Mouse (Mus musculus) cerebellum, adult 8-10 months (tissue): ENCODE measurements around the gene Mrps31.

ENCODE experiments used
- DNase-seq: peaks from one replicate; pipeline ENCODE4 v3.0.0; 2022

Gene Mrps31

DNA sequence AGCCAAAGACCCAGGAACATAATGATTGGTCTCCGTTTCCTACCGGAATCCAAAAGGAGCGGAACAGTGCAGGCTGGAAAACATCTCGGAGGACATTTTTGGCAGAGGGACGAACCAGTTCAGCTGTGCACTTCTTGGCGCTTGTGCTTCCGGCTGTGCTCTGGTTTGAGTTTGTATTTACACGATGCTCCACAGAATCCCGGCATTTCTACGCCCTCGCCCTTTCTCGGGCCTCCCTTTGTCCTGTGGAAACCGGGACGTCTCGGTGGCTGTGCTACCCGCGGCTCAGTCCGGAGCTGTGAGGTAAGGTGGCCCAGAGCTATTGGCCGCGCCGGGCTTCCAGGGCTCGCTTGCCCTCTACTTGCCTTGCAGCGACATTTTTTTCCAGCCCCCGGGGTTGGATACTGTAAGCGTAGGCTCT lies at the start of gene Mrps31:
Gene Mrps31, plus strand, starts transcription at position 80 of the 421 bp plus-strand sequence.
- peak; percentile 89 for DNase-seq

DNA sequence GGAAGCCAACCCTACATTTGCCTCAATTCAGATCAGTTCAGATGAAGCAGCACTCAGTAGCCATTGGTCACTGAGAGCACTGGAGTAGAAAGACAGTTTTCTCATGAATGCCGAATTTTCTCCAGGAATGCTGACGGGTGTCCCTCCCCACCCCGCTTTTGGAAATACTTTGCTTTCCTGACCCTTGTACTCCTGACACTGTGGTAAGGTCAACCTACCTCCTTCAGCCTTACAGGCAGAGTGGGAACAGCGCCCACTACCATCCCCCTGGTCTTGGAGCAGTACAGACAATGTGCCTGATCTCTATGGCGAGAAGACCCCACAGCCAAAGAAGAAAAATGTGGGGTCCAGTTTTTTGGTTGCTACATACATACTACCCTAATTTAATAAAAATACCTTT lies 34.9 kb upstream of the Mrps31 start:
- no peak for DNase-seq

DNA sequence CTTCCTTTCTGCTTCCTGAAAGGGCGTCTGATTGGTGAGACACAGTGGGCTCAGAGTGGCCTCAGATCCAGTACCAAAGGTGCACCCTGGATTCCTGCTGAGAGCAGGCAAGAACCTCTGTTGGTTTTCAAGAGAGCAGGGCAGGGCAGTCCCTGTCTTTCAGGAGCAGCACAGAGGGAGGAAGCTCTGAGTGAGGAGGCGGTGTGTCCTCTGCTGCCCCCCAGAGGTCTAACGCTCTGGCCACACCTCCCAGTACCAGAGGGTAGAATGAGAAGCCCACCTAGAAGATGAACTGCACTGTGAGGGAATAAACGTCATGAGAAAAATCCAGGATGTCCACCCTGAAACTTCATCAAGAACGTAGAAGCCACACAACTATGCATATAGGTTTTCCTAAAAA lies 34.3 kb upstream of the Mrps31 start:
- DNase-seq, result no peak

DNA sequence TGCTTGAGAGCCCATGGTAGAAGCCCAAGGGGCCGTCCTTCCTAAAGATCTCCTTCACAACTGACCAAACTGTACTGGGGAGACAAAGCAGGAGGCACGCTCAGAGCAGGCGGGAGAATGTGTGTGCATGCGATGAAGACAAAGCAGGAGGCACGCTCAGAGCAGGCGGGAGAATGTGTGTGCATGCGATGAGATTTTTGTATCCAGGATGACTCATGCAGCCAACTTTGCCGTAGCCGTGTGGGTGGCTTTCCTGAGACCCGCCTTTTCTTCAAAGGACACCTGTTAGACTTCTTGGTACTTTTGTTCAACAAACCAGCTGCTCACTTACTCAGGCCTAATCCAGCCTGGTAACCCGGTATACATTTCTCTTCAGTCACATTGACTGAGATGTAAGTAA lies 30.2 kb upstream of the Mrps31 start:
- DNase-seq, result no peak

DNA sequence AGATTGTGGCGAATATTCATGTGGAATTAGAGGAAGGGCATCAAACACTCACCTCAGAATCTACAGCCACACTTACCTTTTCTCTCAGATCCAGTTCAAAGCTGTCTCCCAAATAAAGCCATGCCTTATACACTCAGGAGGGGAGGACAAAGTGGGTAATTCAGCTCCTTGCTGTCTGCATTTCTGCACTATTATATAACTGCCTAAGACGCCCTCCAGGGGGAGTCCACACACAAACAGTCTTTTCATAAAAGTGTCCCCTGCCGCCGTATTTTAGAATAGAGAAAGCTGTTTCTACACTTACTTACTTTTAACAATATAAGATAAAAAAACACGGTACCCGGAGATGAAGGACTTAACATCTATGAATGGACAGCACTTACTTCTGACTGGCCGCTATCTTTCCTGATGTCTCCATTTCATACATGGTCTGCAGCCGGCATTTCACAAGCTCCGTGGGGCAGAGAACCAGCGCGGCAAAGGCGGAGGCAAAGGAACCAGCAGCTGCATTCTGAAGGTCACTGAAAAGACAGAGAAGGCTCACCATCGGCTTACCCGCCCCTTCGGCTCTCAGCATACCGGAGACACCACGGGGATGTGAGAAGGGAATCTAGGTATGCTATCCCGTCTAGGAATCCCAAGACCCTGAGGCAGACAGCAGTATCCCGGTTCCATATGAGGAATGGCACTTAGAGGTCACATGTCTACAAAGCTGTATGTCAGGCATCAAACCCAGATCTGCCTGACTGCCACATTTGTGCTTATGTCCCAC lies 28.2 kb upstream of the Mrps31 start:
- no peak for DNase-seq

DNA sequence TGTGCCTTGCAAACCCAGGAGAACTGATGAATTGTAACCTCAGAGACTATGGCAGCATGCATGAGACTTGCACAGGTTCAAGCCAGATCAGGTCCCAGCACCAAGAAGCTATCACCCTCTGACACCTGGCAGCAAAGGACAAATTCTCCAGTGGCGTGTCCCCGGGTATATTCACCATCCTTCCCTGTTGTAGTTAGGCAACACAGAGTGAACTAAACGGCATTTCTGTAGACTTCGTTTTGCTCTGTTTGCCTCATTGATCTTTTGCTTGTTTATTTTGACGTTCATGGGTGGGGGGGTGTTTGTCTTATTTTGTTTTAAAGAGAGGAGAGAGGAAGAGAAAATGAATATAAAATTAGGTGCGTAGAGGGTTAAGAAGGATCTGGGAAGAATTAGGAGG lies 26.0 kb upstream of the Mrps31 start:
- DNase-seq, result no peak

DNA sequence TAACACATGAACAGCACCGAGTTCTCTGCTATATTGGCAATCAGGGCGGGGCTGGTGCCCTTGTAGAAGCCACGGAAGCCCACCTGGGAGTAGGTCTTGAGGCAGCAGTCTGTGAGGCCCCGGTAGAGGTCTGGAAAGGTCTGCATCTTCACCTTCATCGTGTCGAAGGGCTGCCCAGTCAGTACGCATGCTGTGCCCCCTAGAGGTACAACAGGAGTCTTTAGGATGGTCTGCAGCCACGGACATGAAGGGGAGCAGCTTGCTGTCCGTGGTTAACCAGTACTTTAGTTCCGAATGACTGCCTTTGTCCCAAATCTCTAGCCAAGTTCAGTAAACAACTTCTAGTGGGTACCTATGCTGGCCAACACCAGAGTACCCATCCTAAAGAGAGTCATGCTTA lies 21.3 kb upstream of the Mrps31 start:
- no peak for DNase-seq

DNA sequence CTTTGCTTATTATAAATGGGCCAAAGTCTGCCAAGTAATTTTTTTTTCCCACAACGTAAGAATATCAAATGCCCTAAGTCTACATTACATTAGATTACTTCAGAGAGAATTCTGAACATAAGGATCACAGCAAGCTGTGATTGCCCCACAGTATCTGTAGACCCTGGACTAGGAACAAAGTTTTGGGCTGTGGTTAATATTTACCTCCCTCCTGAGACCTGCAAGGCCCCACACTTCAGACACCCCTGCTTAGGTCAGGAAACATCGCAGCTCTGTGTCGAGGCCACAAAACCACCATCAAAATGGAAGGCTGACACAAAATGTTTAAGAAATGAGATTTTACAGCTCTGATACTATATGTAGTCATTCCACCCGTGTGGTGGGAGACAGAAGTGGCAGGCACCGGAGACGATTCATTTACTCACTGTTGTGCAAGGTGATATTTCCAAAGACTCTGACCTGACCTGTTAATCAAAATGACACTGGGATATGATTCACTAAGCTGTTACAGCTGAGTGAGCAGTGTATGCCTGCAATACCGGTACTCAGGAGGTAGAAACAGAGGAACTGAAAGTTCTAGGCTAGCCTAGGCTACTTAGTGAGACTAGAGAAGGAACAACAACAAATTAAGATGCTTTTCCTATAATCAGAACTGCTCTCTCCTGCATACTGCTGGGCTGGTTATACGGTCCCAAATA lies 20.2 kb upstream of the Mrps31 start:
- no peak for DNase-seq

DNA sequence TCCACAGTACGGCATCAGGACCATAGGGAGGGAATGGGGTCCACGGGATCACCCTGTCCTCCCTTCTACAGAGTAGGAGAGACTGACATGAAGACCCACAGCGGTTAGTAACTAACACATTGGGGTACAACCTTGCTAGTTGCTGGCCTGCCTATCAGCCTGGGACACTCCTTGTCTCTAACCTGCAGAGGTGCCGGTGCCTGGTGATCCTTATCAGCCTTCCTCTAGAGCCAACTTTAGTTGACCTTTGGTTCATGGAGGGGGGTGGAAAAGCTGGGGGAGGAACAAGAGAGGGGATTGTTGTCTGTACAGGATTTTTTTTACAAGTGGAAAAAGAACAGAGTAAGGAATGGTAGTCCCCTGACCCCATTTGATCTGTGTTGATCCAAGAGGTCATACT lies 16.7 kb upstream of the Mrps31 start:
- DNase-seq, result no peak

DNA sequence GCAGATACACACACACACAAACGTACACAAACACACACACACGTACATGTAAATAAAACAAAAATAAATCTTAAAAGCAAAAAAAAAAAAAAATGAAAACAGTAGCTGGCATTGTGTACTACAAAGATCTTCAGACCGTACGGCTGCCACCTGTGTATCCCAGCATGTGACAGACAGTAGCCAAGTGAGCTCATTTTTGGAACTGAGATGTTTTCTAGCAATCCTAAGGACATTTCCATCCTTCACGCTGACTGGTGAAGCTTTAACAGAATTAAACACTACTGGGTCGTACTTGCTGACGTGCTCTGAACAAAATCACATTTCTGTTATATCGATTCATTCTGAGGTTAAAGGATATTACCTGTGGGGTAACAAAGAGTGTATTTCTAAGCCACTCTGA lies 15.9 kb upstream of the Mrps31 start:
- peak; percentile 35 for DNase-seq

DNA sequence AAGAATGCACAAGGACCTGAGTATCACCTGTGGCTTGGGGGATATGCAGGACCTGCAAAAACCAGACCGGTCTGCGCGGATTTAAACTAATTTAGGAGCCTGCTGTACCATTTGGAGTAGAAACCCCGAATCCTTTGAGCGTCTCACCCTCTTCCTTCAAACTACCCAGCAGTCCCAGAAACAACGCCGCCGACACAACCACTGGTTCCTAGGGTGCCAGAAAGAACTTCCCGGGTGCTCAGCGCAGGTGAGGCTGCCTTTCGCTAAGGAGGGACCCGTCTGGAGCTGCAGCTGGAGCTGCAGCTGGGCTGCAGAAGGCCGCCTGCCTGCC lies 13.4 kb upstream of the Mrps31 start:
- DNase-seq, result no peak

DNA sequence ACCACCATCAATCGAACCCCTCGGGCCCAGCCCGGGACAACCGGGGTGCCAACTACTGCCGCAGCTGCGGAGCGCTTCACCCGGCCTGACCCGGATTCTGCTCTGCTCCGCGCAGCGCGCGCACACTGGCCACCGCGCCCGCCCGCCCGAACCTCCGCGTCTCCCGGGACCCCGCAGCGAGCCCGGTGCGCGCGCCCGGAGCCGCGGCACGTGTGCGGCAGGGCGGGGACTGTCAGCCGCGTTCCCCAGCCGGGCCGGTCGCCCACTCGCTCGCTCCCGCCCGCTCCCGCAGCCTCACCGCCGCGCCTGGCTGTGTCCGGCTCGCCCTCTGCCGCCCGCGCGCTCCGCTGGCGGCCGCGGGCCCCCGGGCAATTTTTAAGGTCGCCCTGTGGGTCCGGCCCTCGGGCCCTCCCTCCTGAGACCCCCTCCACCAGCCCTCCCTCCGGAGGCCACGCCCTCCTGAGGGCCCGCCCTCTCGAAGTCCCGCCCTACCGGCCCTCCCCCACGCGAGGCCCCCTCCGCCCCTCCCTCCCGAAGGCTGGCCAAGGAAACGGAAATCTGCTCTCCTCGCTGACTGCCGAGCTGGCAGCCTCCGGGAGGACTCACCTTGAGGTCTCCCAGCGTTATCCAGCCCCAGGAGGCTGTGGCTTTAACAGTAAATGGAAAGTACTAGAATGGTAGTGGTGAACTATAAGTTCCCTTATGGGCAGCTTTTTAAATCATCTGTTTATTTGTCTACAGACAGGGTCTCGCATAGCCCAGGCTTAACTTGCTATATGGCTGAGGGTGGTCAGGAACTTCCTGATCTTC lies 12.8 kb upstream of the Mrps31 start, which contains the start of gene Slc25a15:
Gene Slc25a15, minus strand, starts transcription at position 456 of the 810 bp plus-strand sequence.
- DNase-seq, result peak; percentile 90

DNA sequence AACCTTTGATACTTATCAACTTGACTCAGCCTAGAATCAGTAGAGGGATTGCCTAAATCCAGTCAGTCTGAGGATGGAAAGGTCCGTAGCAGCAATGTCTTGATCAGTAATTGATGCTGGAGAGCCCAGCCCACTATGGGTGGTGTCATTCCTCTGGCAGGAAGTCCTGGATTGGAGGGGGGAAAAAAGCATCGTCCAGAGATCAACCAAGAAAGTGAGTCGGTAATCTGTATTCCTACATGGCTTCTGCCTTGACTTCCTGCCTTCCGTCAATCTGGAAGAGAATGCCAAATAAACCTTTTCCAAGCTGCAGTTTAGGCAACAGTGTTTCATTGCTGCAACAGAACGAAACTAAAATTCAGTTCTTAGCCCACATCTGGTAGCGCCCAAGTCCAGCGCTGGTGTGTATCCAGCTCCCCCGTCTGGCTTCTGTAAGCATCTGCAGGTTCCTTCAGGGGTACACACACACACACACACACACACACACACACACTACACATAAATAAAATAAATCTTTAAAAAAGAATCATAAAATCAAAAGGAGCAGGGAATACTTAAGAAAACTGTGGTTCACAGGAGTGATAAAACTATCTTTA lies 11.8 kb upstream of the Mrps31 start:
- DNase-seq, result peak; percentile 21

DNA sequence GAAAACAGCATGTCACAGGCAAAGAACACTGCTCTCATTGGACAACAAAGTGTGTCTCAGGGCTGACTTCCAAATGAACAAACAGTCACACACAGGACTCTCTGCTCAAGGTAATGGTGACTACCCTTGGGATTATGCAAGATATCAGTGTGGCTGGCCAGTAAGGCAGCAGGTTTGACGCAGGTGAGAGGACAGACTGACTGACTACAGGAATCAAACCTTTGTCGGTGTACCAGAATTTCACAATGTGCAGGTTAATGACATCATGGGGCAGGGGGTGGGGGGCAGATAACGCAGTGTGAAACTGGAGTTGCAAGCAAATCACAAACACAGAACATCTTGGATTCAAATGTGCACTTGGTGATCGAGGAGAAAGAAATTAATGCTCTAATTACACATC lies 10.6 kb upstream of the Mrps31 start:
- DNase-seq, result no peak

DNA sequence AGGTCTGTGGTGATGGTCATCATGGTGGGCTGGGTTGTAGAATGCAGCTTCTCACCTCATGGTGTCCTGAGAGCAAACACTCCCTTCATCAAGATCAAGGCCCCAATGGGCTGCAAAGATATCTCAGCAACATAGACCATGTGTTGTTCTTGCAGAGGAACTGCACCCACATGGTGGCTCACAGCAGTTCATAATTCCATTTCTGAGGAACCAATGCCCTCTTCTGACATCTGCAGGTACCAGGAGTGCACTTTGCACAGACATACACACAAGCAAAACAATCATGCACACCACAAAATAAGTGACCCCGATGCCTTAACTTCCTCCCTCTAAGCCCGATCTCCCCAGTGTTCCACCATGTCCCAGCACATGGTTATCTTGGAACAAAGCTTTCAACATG lies 7.9 kb upstream of the Mrps31 start:
- no peak for DNase-seq

DNA sequence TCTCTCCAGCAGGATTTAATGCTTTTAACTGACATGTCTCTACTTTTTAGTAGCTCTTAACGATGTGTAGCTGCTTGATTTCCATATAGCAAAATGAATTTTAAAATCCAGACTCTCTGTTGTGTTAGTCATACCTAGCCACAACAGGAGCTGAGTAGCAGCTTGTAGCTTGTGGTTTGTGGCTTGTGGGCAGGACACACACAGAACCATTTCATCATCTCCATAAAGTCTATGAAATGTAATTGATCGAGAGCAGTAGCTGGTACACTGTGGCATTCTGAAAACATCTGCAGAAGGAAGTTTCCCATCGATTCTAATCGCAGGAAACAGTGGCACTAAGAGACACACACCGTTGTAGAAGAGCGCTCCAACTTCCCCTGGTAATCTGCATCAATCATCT lies 5.4 kb upstream of the Mrps31 start:
- DNase-seq, result no peak

DNA sequence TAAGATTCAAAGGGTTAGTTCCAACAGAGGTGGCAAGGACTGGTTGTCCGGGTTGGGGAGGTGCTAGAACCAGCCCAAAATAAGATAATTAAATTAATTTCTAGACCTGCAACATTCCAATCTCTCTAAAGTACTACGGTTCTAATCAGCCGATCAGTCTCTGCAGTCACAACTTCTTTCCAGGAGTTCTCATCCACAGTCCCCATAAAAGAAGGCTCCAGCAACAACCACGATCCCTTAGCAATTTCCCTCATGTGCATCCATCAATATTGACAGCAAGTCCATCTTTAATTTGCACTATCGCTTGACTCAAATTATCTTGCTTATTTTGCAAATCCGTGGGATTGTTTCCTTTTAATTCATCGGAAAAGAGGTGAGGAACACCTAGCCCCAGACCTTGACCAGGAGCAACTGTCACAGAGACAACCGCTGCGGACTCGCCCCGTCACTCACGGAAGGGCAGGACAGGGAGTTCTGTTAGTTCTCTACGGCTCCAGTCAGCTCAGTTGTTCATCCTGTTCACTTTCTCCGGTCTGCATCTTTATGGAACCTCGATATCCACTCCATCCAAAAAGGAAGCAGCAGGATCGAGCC lies 376 bp upstream of the Mrps31 start:
- no peak for DNase-seq

DNA sequence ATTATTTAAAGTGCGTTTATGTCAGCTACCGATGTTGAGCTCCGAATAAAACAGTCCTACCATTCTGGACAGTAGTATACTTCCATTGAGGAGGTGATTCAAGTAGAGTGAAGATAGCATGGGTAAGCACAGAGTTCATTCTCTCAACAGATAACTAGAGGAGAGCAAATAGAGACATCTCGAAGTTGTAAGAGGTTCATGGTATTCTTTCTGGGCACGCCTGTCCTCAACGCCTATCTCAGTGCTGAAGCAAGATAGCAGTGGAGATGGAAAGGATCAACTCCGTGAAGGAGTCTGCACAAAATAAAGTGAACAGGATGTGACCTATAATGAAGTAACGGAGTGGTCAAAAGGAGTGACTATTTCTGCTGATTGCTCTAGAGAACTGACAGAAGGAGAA lies 810 bp downstream of the Mrps31 start:
- DNase-seq, result no peak
